Mouse (Mus musculus): Measurements from ENCODE around the gene Fgfr2.
A peak's percentile ranks its signal among the peaks of the same experiment; 100 is the strongest.

Gene Fgfr2

GRCm38 (mm10) chr7:131778271-131778985 lies 1344.7 kb downstream of the Fgfr2 start:
- DNase-seq (ENCODE audit: low read depth, low spot score), result no peak

GRCm38 (mm10) chr7:131777461-131778270 lies 1345.5 kb downstream of the Fgfr2 start:
- no peak for DNase-seq (ENCODE audit: low read depth, low spot score)

GRCm38 (mm10) chr7:131776191-131776752 lies 1346.9 kb downstream of the Fgfr2 start:
- peak; percentile 36 for DNase-seq (ENCODE audit: low read depth, low spot score)

GRCm38 (mm10) chr7:131757922-131758321 lies 1365.2 kb downstream of the Fgfr2 start:
- no peak for DNase-seq (ENCODE audit: low read depth, low spot score)

GRCm38 (mm10) chr7:131747152-131748010 lies 1375.8 kb downstream of the Fgfr2 start:
- DNase-seq (ENCODE audit: low read depth, low spot score), result no peak

GRCm38 (mm10) chr7:131746752-131747151 lies 1376.4 kb downstream of the Fgfr2 start:
- DNase-seq (ENCODE audit: low read depth, low spot score), result peak; percentile 11

- DNase-seq (ENCODE audit: low read depth, low spot score), result no peak
Measured at GRCm38 (mm10) chr7:131743193-131743592, 1380.0 kb downstream of the Fgfr2 start.

GRCm38 (mm10) chr7:131722783-131723575 lies 1400.2 kb downstream of the Fgfr2 start:
- DNase-seq (ENCODE audit: low read depth, low spot score), result no peak

- no peak for DNase-seq (ENCODE audit: low read depth, low spot score)
Measured at GRCm38 (mm10) chr7:131722316-131722715, 1400.8 kb downstream of the Fgfr2 start.

- no peak for DNase-seq (ENCODE audit: low read depth, low spot score)
Measured at GRCm38 (mm10) chr7:131718280-131718679, 1404.9 kb downstream of the Fgfr2 start.

GRCm38 (mm10) chr7:131713076-131713475 lies 1410.1 kb downstream of the Fgfr2 start:
- no peak for DNase-seq (ENCODE audit: low read depth, low spot score)

- DNase-seq (ENCODE audit: low read depth, low spot score), result no peak
Measured at GRCm38 (mm10) chr7:131696889-131697288, 1426.3 kb downstream of the Fgfr2 start.

GRCm38 (mm10) chr7:131687324-131687723 lies 1435.8 kb downstream of the Fgfr2 start:
- DNase-seq (ENCODE audit: low read depth, low spot score), result no peak

- no peak for DNase-seq (ENCODE audit: low read depth, low spot score)
Measured at GRCm38 (mm10) chr7:131677126-131677525, 1446.0 kb downstream of the Fgfr2 start.

GRCm38 (mm10) chr7:131670586-131670985 lies 1452.6 kb downstream of the Fgfr2 start:
- DNase-seq (ENCODE audit: low read depth, low spot score), result no peak

- DNase-seq (ENCODE audit: low read depth, low spot score), result peak; percentile 88
Measured at GRCm38 (mm10) chr7:131669326-131669725, 1453.8 kb downstream of the Fgfr2 start.

GRCm38 (mm10) chr7:131660726-131661125 lies 1462.4 kb downstream of the Fgfr2 start:
- DNase-seq (ENCODE audit: low read depth, low spot score), result no peak

- DNase-seq (ENCODE audit: low read depth, low spot score), result no peak
Measured at GRCm38 (mm10) chr7:131656017-131656416, 1467.1 kb downstream of the Fgfr2 start.

GRCm38 (mm10) chr7:131653416-131653815 lies 1469.7 kb downstream of the Fgfr2 start:
- DNase-seq (ENCODE audit: low read depth, low spot score), result no peak

GRCm38 (mm10) chr7:131651921-131652694 lies 1471.0 kb downstream of the Fgfr2 start:
- DNase-seq (ENCODE audit: low read depth, low spot score), result no peak
